In genomic region chr13:56078724-56079262, GRCm38 (mm10) we compare ENCODE assay signal across 15 mouse cellular contexts. TPM values are rescaled to one million over a fixed set of nuclear protein-coding genes. Genes with fewer than 3 reads are reported as not detected.
DNase-seq lines count a peak whose midpoint lies in the region; ATAC-seq and TF ChIP-seq lines count a peak whose summit lies in the region.
"Had no signal": no experiment of that assay in that cellular context is flagged by ENCODE, and none has a peak within 500 bp of the region (broad histone marks: within the 10 kb centered on the region; RNA-seq: fewer than 3 reads in every experiment).

No protein-coding gene starts in this region.

- DNase-seq in lung, embryonic 14.5 days, result peak; percentile 29
- DNase-seq in lung, adult 18-20 months, result no peak
- no peak for DNase-seq in urinary bladder, postnatal 4 days (ENCODE audit: low spot score in 2 of 2)
- DNase-seq: cerebellum, postnatal 25 days; heart, postnatal 14 days; kidney, postnatal 10 days; thymus, postnatal 4 days had no signal

- H3K4me3 ChIP-seq in lung, embryonic 14.5 days (ENCODE audit: low read depth, low read length), result no peak overlapping the region
- no peak overlapping the region for H3K4me3 ChIP-seq in embryonic facial prominence, embryonic 12.5 days
- H3K4me3 ChIP-seq in intestine, embryonic 16.5 days (ENCODE audit: low read length), result no peak overlapping the region
- no peak overlapping the region for H3K4me3 ChIP-seq in neural tube, embryonic 14.5 days (ENCODE audit: low read depth, low read length)
- no peak overlapping the region for H3K4me3 ChIP-seq in midbrain, embryonic 13.5 days (replicated peaks)
- H3K4me3 ChIP-seq: erythroblast, embryonic 14.5 days; forebrain, embryonic 15.5 days; megakaryocyte, embryonic 14.5 days had no signal

- no peak overlapping the region for H3K9ac ChIP-seq in lung, embryonic 14.5 days
- H3K9ac ChIP-seq in embryonic facial prominence, embryonic 12.5 days, result no peak overlapping the region
- no peak overlapping the region for H3K9ac ChIP-seq in intestine, embryonic 16.5 days (ENCODE audit: low read depth, low read length)
- H3K9ac ChIP-seq in neural tube, embryonic 14.5 days (replicated peaks; ENCODE audit: low read depth, low read length), result no peak overlapping the region
- no peak overlapping the region for H3K9ac ChIP-seq in midbrain, embryonic 13.5 days (replicated peaks)
- H3K9ac ChIP-seq: forebrain, embryonic 15.5 days; liver, embryonic 14.5 days had no signal

- H3K4me2 ChIP-seq in lung, embryonic 14.5 days, result no peak overlapping the region
- H3K4me2 ChIP-seq in embryonic facial prominence, embryonic 12.5 days (replicated peaks), result no peak overlapping the region
- no peak overlapping the region for H3K4me2 ChIP-seq in intestine, embryonic 16.5 days (ENCODE audit: low read depth, low read length)
- H3K4me2 ChIP-seq in neural tube, embryonic 14.5 days (ENCODE audit: low read depth, low read length), result no peak overlapping the region
- no peak overlapping the region for H3K4me2 ChIP-seq in midbrain, embryonic 13.5 days (replicated peaks)
- H3K4me2 ChIP-seq: forebrain, embryonic 15.5 days had no signal

- no peak overlapping the region for H3K27ac ChIP-seq in lung, embryonic 14.5 days (ENCODE audit: low read depth)
- 0 out of 2 replicates have a peak overlapping the region, but pooled peaks have one; percentile 6 for H3K27ac ChIP-seq in embryonic facial prominence, embryonic 12.5 days
- H3K27ac ChIP-seq in intestine, embryonic 16.5 days (ENCODE audit: low read length), result no peak overlapping the region
- peak overlapping the region; percentile 45; the same call in 1 of the 2 replicates for H3K27ac ChIP-seq in neural tube, embryonic 14.5 days (ENCODE audit: low read depth, low read length)
- H3K27ac ChIP-seq in midbrain, embryonic 13.5 days, result no peak overlapping the region
- H3K27ac ChIP-seq: forebrain, embryonic 15.5 days; liver, embryonic 14.5 days had no signal

- H3K9me3 ChIP-seq in lung, embryonic 14.5 days (ENCODE audit: low read depth, low read length), result no peaks in the 10 kb centered on the region
- no peaks in the 10 kb centered on the region for H3K9me3 ChIP-seq in embryonic facial prominence, embryonic 12.5 days
- H3K9me3 ChIP-seq in intestine, embryonic 16.5 days (ENCODE audit: control insufficient read depth, low read length), result no peaks in the 10 kb centered on the region
- H3K9me3 ChIP-seq in neural tube, embryonic 14.5 days (ENCODE audit: control insufficient read depth, low read length), result no peaks in the 10 kb centered on the region
- no peaks in the 10 kb centered on the region for H3K9me3 ChIP-seq in midbrain, embryonic 13.5 days
- H3K9me3 ChIP-seq: forebrain, embryonic 15.5 days; megakaryocyte, embryonic 14.5 days had no signal

- no peaks in the 10 kb centered on the region for H3K4me1 ChIP-seq in lung, embryonic 14.5 days (ENCODE audit: insufficient read depth)
- H3K4me1 ChIP-seq in embryonic facial prominence, embryonic 12.5 days, result peaks cover 5% of the 10 kb centered on the region; the same call in 1 of the 2 replicates
- H3K4me1 ChIP-seq in intestine, embryonic 16.5 days (ENCODE audit: control insufficient read depth, insufficient read depth, low read length), result no peaks in the 10 kb centered on the region
- H3K4me1 ChIP-seq in neural tube, embryonic 14.5 days (ENCODE audit: control insufficient read depth, insufficient read depth, low read length), result peaks cover 6% of the 10 kb centered on the region; the same call in 1 of the 2 replicates
- no peaks in the 10 kb centered on the region for H3K4me1 ChIP-seq in midbrain, embryonic 13.5 days (replicated peaks)
- H3K4me1 ChIP-seq: megakaryocyte, embryonic 14.5 days had no signal

- peaks cover 89% of the 10 kb centered on the region for H3K36me3 ChIP-seq in lung, embryonic 14.5 days (ENCODE audit: insufficient read depth)
- peaks cover 94% of the 10 kb centered on the region for H3K36me3 ChIP-seq in embryonic facial prominence, embryonic 12.5 days
- peaks cover 48% of the 10 kb centered on the region for H3K36me3 ChIP-seq in intestine, embryonic 16.5 days (ENCODE audit: control insufficient read depth, insufficient read depth, low read length)
- peaks cover 16% of the 10 kb centered on the region for H3K36me3 ChIP-seq in neural tube, embryonic 14.5 days (ENCODE audit: control insufficient read depth, insufficient read depth, low read length)
- H3K36me3 ChIP-seq in midbrain, embryonic 13.5 days, result peaks cover 95% of the 10 kb centered on the region

- no peak for TF ChIP-seq CTCF in lung, embryonic 14.5 days (IDR thresholded peaks at IDR 0.05; ENCODE audit: low read depth)

- ATAC-seq in lung, embryonic 14.5 days (ENCODE audit: insufficient read depth), result no peak
- ATAC-seq in embryonic facial prominence, embryonic 12.5 days (ENCODE audit: insufficient number of reproducible peaks, insufficient read depth, low FRiP score, low TSS enrichment), result no peak
- peak; percentile 56 for ATAC-seq in intestine, embryonic 16.5 days
- peak; percentile 70; the same call in 1 of the 2 replicates for ATAC-seq in neural tube, embryonic 14.5 days (ENCODE audit: low read depth)
- no peak for ATAC-seq in midbrain, embryonic 13.5 days
- ATAC-seq: forebrain, embryonic 15.5 days had no signal

- H3K27me3 ChIP-seq in lung, embryonic 14.5 days (ENCODE audit: insufficient read depth, low read length), result no peaks in the 10 kb centered on the region
- H3K27me3 ChIP-seq in embryonic facial prominence, embryonic 12.5 days, result no peaks in the 10 kb centered on the region
- H3K27me3 ChIP-seq in intestine, embryonic 16.5 days (replicated peaks; ENCODE audit: control insufficient read depth, insufficient read depth, low read length), result no peaks in the 10 kb centered on the region
- no peaks in the 10 kb centered on the region for H3K27me3 ChIP-seq in neural tube, embryonic 14.5 days (ENCODE audit: control insufficient read depth, insufficient read depth, low read length)
- H3K27me3 ChIP-seq in midbrain, embryonic 13.5 days, result no peaks in the 10 kb centered on the region
- H3K27me3 ChIP-seq: forebrain, embryonic 15.5 days; megakaryocyte, embryonic 14.5 days had no signal

- WGBS in lung, embryonic 14.5 days, result 53% methylated on average over 17 of the region's 17 CpGs
- WGBS in embryonic facial prominence, embryonic 12.5 days, result 66% methylated on average over 17 of the region's 17 CpGs
- 55% methylated on average over 17 of the region's 17 CpGs for WGBS in intestine, embryonic 16.5 days
- 27% methylated on average over 17 of the region's 17 CpGs for WGBS in neural tube, embryonic 14.5 days
- WGBS in midbrain, embryonic 13.5 days, result 70% methylated on average over 17 of the region's 17 CpGs

RNA-seq across cellular contexts. Expression of gene H2afy, which starts 57.4 kb away (rescaled TPM):
- polyA plus RNA-seq in lung, embryonic 14.5 days (2014; fragmentation: Nextera tagmentation; extraction: Ambion mirVana), result 359 and 377 TPM in 2 replicates
- 537 and 538 TPM in 2 replicates for polyA plus RNA-seq in embryonic facial prominence, embryonic 12.5 days (2016; fragmentation: Nextera tagmentation; extraction: Ambion mirVana)
- 235 and 246 TPM in 2 replicates for polyA plus RNA-seq in intestine, embryonic 16.5 days (2015; fragmentation: Nextera tagmentation; extraction: Ambion mirVana)
- polyA plus RNA-seq in neural tube, embryonic 14.5 days (2014; fragmentation: Nextera tagmentation; extraction: Ambion mirVana), result 273 and 328 TPM in 2 replicates
- 414 and 443 TPM in 2 replicates for polyA plus RNA-seq in midbrain, embryonic 13.5 days (2015; fragmentation: Nextera tagmentation; extraction: Ambion mirVana)

Comparison
In these comparisons a context has a peak if more than half of its experiments do, and no peak if none do; other contexts are left out.
1. ATAC-seq: peak in intestine, embryonic 16.5 days (single experiment) and neural tube, embryonic 14.5 days (single experiment); none in lung, embryonic 14.5 days (single experiment), embryonic facial prominence, embryonic 12.5 days (single experiment) and midbrain, embryonic 13.5 days (single experiment).
2. H3K27ac ChIP-seq: peak in embryonic facial prominence, embryonic 12.5 days (single experiment) and neural tube, embryonic 14.5 days (single experiment); none in lung, embryonic 14.5 days (single experiment), intestine, embryonic 16.5 days (single experiment) and midbrain, embryonic 13.5 days (single experiment).